Mouse (Mus musculus): ENCODE measurements at regions not wholly inside any gene's neighbourhood (a gene's known extent, or its start where the extent isn't known, plus 50 kb on each side); places are given as distances from the start of the nearest gene placed in this dataset.

- no peak for TF ChIP-seq POLR2A (IDR thresholded peaks at IDR 0.05; ENCODE audit: insufficient read length, low read depth)
- no peak for TF ChIP-seq MYOD1 (IDR thresholded peaks at IDR 0.05; ENCODE audit: control insufficient read depth in 1 of 3, insufficient read length in 2 of 3, low read depth in 2 of 3)
- no peak for TF ChIP-seq MAX (IDR thresholded peaks at IDR 0.05; ENCODE audit: low read depth)
- no peak for TF ChIP-seq E2F4 (IDR thresholded peaks at IDR 0.05; ENCODE audit: insufficient read depth)
- no peak for TF ChIP-seq TCF12 (IDR thresholded peaks at IDR 0.05; ENCODE audit: insufficient read depth, poor library complexity, severe bottlenecking)
- TF ChIP-seq SRF (IDR thresholded peaks at IDR 0.05; ENCODE audit: control insufficient read depth, insufficient read length, low read depth): no peak
Measured at GRCm38 (mm10) chr12:29161546-29161945, 366.6 kb upstream of the Myt1l start.
